Mouse (Mus musculus) heart, embryonic 11.5 days (tissue): Measurements from ENCODE around the gene Kcnip3. TPM values are rescaled to one million over a fixed set of nuclear protein-coding genes. Genes with fewer than 3 reads are reported as not detected.
A peak's percentile ranks its signal among the peaks of the same experiment; 100 is the strongest.

Experiments used
- ATAC-seq: fragments of 200-750 bp; cut with Nextera tagmentation; replicated peaks from 2 replicates; pipeline ENCODE4 v1.8.0; 2017; ENCODE audit warnings: moderate library complexity; ENCODE audit not compliant: insufficient number of reproducible peaks, low FRiP score, low TSS enrichment
- H3K27ac ChIP-seq: fragments of 300-500 bp; sonication (generic); 2 replicates; pipeline ENCODE4 v1.5.1; 2014; ENCODE audit warnings: mild to moderate bottlenecking, low read depth, low read length
- H3K27me3 ChIP-seq: fragments of 300-500 bp; sonication (generic); 2 replicates; pipeline ENCODE4 v1.6.1; 2014; ENCODE audit warnings: mild to moderate bottlenecking, low read length, mixed read lengths; ENCODE audit not compliant: control insufficient read depth, insufficient read depth
- H3K36me3 ChIP-seq: fragments of 300-500 bp; sonication (generic); 2 replicates; pipeline ENCODE4 v1.6.1; 2014; ENCODE audit warnings: mild to moderate bottlenecking, low read length, moderate library complexity, mixed read lengths; ENCODE audit not compliant: control insufficient read depth, insufficient read depth
- H3K4me1 ChIP-seq: fragments of 300-500 bp; sonication (generic); 2 replicates; pipeline ENCODE4 v1.6.1; 2014; ENCODE audit warnings: low read length; ENCODE audit not compliant: control insufficient read depth, insufficient read depth
- H3K4me2 ChIP-seq: fragments of 300-500 bp; sonication (generic); 2 replicates; pipeline ENCODE4 v1.6.1; 2014; ENCODE audit warnings: mild to moderate bottlenecking, moderate library complexity
- H3K4me3 ChIP-seq: fragments of 300-500 bp; sonication (generic); 2 replicates; pipeline ENCODE4 v1.5.1; 2014; ENCODE audit warnings: low read depth, low read length
- H3K9ac ChIP-seq: fragments of 300-500 bp; sonication (generic); 2 replicates; pipeline ENCODE4 v1.6.1; 2014; ENCODE audit warnings: mild to moderate bottlenecking, low read depth, low read length, moderate library complexity
- H3K9me3 ChIP-seq: fragments of 300-500 bp; sonication (generic); replicated peaks from 2 replicates; pipeline ENCODE4 v1.6.1; 2016; ENCODE audit warnings: low read length; ENCODE audit not compliant: control insufficient read depth
- WGBS: fragments of 180-500 bp; shearing (Covaris S2); extraction: QIAGEN DNeasy Blood & Tissue Kit; methylation state at CpG from one replicate; pipeline ENCODE4 v1.1.7; 2014; ENCODE audit not compliant: insufficient replicate concordance; 5-methylcytosine and 5-hydroxymethylcytosine counted together
- polyA plus RNA-seq: library from polyadenylated mRNA; unstranded; fragments of >200 nt; fragmentation: Nextera tagmentation; extraction: Ambion mirVana; gene quantifications from 2 replicates; pipeline ENCODE4 v1.2.1, GENCODE M21; 2014

Kcnip3 gene
- polyA plus RNA-seq, 1 experiment from 2014 or later = 2.3 TPM

DNA sequence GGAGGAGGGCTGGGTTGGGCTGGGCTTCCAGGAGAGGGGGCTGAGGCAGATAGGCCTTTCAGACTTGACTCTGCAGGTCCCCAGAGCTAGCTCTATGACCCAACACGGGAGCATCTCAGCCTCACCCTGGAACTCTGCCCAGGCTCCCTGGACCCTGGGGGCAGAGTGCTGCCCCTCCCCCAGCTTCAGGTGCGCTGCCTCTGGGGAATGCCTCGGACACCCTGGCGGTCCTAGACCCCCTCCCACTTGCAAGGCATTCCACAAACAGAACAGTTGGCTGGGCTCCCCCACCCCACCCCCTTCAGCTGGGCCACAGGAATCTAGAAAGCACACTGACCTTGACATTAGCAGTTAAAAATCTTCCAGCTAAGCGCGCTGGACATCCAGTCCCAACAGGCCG, 72.2 kb downstream of the Kcnip3 start:
- 28% methylated on average over 7 of the region's 7 CpGs for WGBS
- H3K27ac ChIP-seq = no peak overlapping the region
- no peak overlapping the region for H3K4me2 ChIP-seq
- no peaks in the 10 kb centered on the region for H3K27me3 ChIP-seq
- H3K9ac ChIP-seq = no peak overlapping the region
- H3K9me3 ChIP-seq = no peaks in the 10 kb centered on the region
- peaks cover 12% of the 10 kb centered on the region for H3K4me1 ChIP-seq
- no peaks in the 10 kb centered on the region for H3K36me3 ChIP-seq
- ATAC-seq = no peak
- no peak overlapping the region for H3K4me3 ChIP-seq

GRCm38 (mm10) chr2:127446847-127447246, 75.0 kb downstream of the Kcnip3 start:
- Histone ChIP-seq H3K4me1 (peaks cover 16% of the 10 kb centered on the region), H3K27me3 (no peaks in the 10 kb centered on the region), H3K4me2 (no peak overlapping the region), H3K9ac (no peak overlapping the region), H3K4me3 (no peak overlapping the region), H3K9me3 (no peaks in the 10 kb centered on the region), H3K36me3 (no peaks in the 10 kb centered on the region), H3K27ac (no peak overlapping the region)
- 24% methylated on average over 3 of the region's 3 CpGs for WGBS
- no peak for ATAC-seq

- WGBS = 5% methylated on average over 34 of the region's 37 CpGs
- Histone ChIP-seq H3K27ac (peak within 1 kb of the TSS; percentile 4), H3K36me3 (no peaks in the 10 kb centered on the region), H3K4me2 (peak within 1 kb of the TSS; percentile 81), H3K9me3 (no peaks in the 10 kb centered on the region), H3K4me3 (peak within 1 kb of the TSS; percentile 59), H3K27me3 (no peaks in the 10 kb centered on the region), H3K4me1 (0 out of 2 replicates have a peak, but pooled peaks cover 7% of the 10 kb centered on the region), H3K9ac (peak within 1 kb of the TSS; percentile 73)
- ATAC-seq = peak; percentile 82
Measured at GRCm38 (mm10) chr2:127444055-127444789, 77.7 kb downstream of the Kcnip3 start, which contains the start of gene Fahd2a. Gene Fahd2a (minus strand): TSS chr2:127444565.

GRCm38 (mm10) chr2:127437697-127438096, 84.2 kb downstream of the Kcnip3 start:
- Histone ChIP-seq H3K36me3 (peaks cover 6% of the 10 kb centered on the region), H3K4me2 (no peak overlapping the region), H3K27me3 (no peaks in the 10 kb centered on the region), H3K4me1 (no peaks in the 10 kb centered on the region), H3K9me3 (no peaks in the 10 kb centered on the region), H3K4me3 (no peak overlapping the region), H3K9ac (no peak overlapping the region), H3K27ac (no peak overlapping the region)
- 87% methylated on average over 5 of the region's 5 CpGs for WGBS
- ATAC-seq = no peak

DNA sequence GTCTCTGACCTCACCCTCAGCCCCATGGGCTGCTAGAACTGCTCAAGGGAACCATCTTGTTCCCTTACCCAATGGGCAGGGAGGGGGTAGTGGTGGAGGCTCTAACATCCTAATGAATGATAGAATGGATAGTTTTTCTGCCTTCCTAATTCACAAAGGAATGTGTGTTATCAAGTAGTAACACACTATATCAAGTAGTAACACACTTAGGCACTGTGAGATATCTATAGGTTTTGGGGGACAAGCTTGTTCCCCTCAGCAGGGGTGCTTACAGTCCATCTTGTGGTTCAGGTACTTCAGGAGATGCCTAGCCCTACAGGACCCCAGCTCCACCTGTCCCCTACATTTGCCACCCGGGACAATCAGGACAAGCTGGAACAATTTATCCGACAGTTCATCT, 86.3 kb downstream of the Kcnip3 start:
- 82% methylated on average over 2 of the region's 2 CpGs for WGBS
- H3K9ac ChIP-seq = no peak overlapping the region
- H3K36me3 ChIP-seq = peaks cover 6% of the 10 kb centered on the region
- no peaks in the 10 kb centered on the region for H3K27me3 ChIP-seq
- H3K4me2 ChIP-seq = no peak overlapping the region
- H3K27ac ChIP-seq = no peak overlapping the region
- no peak for ATAC-seq
- H3K4me3 ChIP-seq = no peak overlapping the region
- H3K4me1 ChIP-seq = no peaks in the 10 kb centered on the region
- H3K9me3 ChIP-seq = no peaks in the 10 kb centered on the region

DNA sequence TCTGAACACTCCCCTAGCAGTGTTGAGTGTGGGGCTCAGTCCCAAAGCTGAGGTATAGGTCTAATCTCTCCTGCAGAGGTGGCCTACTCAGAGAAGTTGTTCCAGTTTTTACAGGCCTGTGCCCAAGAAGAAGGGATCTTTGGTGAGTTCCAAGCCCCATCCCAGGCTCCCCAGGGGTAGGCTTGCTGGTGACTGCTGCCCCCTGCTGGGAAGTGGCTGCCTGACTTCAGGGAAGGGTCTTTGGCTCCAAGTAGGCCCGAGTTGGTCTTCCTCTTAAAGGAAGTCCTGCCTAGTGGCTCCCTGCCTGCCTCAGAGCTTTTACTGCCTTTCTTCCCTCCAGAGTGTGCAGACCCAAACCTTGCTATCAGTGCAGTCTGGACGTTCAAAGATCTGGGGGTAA, 86.8 kb downstream of the Kcnip3 start:
- Histone ChIP-seq H3K4me3 (no peak overlapping the region), H3K9ac (no peak overlapping the region), H3K4me1 (no peaks in the 10 kb centered on the region), H3K27ac (no peak overlapping the region), H3K4me2 (no peak overlapping the region), H3K27me3 (no peaks in the 10 kb centered on the region), H3K9me3 (no peaks in the 10 kb centered on the region), H3K36me3 (peaks cover 6% of the 10 kb centered on the region)
- ATAC-seq = no peak
- 17% methylated on average over 2 of the region's 2 CpGs for WGBS

DNA sequence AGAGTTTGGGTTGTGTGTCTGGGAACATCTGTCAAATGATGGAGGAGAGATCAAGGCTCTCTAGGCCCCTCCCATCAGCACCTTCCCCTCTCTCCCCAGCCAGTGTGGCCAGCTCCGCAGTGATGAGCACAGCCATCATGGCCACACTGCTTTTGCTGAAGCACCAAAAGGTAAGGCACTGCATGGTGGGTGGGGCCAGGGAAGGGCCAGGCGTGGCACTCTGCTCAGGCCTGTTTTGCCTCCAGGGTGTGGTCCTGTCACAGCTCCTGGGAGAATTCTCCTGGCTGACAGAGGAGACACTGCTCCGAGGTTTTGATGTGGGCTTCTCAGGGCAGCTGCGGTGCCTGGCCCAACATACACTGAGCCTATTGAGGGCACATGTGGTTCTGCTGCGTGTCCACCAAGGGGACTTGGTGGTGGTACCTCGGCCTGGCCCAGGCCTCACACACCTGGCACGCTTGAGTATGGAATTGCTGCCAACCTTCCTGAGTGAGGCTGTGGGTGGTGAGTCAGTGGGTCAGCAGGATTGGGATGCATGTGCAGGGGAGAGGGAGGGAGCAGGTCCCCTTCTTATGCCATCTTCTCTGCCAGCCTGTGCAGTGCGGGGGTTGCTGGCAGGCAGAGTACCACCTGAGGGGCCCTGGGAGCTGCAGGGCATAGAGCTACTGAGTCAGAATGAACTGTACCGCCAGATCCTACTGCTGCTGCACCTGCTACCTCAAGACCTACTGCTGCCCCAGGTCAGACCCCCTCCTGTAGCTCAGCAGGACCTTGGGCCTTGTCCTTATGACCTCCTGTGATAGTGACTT, 88.2 kb downstream of the Kcnip3 start:
- Histone ChIP-seq H3K4me2 (no peak overlapping the region), H3K27ac (no peak overlapping the region), H3K4me1 (no peaks in the 10 kb centered on the region), H3K4me3 (no peak overlapping the region), H3K9me3 (no peaks in the 10 kb centered on the region), H3K36me3 (peaks cover 6% of the 10 kb centered on the region), H3K27me3 (no peaks in the 10 kb centered on the region), H3K9ac (no peak overlapping the region)
- 77% methylated on average over 9 of the region's 9 CpGs for WGBS
- ATAC-seq = no peak

- Histone ChIP-seq H3K27me3 (no peaks in the 10 kb centered on the region), H3K4me3 (no peak overlapping the region), H3K9me3 (no peaks in the 10 kb centered on the region), H3K27ac (no peak overlapping the region), H3K36me3 (peaks cover 3% of the 10 kb centered on the region; the same call in 1 of the 2 replicates), H3K4me1 (no peaks in the 10 kb centered on the region), H3K4me2 (no peak overlapping the region), H3K9ac (no peak overlapping the region)
- WGBS = 14% methylated on average over 3 of the region's 3 CpGs
- no peak for ATAC-seq
Measured at GRCm38 (mm10) chr2:127430238-127430637, 91.7 kb downstream of the Kcnip3 start.
